Mouse (Mus musculus): ENCODE results near the gene Mul1. TPM values are rescaled to one million over a fixed set of nuclear protein-coding genes. Genes with fewer than 3 reads are reported as not detected.
A peak's percentile ranks its signal among the peaks of the same experiment; 100 is the strongest.

The Mul1 gene
- polyA plus RNA-seq, 1 experiment from 2014 or later, result 23.8 TPM

GRCm38 (mm10) chr4:138447387-138447786 lies 12.9 kb downstream of the Mul1 start:
- Histone ChIP-seq H3K27ac (no peak overlapping the region), H3K9ac (no peak overlapping the region), H3K4me1 (peaks cover 13% of the 10 kb centered on the region), H3K4me2 (no peak overlapping the region), H3K9me3 (replicated peaks) (no peaks in the 10 kb centered on the region), H3K27me3 (peaks cover 14% of the 10 kb centered on the region), H3K36me3 (peaks cover under 1% of the 10 kb centered on the region; the same call in 1 of the 2 replicates), H3K4me3 (replicated peaks) (no peak overlapping the region)
- WGBS, result 0% methylated on average over 8 of the region's 8 CpGs
- ATAC-seq (replicated peaks; ENCODE audit: low FRiP score), result peak; percentile 73

GRCm38 (mm10) chr4:138447827-138448602 lies 13.5 kb downstream of the Mul1 start:
- no peak overlapping the region for H3K9ac ChIP-seq
- WGBS, result 45% methylated on average over 15 of the region's 15 CpGs

DNA sequence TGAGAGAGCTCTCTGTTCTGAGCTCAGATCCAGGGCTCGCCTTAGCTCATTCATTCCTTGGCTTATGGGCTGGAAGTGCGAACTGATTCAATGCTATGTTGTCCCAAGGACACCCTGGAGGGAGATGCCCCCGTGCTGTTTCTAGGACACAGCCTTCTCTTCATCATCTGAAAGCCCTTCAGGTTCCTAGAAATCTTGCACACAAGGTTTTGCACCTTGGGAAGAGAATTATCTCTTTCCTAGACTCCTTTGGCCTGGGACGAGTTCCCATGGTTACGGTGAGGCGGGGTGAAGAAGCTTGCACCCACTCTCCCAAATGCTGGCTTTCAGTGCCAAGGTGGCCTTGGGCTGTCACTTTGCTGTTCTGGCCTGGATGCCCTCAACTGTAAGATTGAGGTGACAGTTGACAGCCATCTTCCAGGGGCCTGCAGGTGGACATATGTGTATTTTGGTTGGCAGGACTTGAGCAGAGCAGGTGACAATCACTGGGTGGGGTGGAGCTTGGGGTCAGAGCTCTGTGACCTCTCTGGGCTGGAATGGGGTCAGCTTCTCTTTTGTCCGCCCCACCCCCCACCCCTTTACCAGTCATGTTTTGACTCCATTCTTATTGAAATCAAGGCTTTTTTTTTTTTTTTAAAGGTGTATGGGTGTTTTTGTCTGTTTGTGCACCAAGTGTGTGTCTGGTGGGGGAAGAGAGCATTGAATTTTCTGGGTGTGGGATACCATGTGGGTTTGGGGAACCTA lies 14.6 kb downstream of the Mul1 start:
- Histone ChIP-seq H3K4me3 (replicated peaks) (no peak overlapping the region), H3K9me3 (replicated peaks) (no peaks in the 10 kb centered on the region), H3K4me2 (no peak overlapping the region), H3K36me3 (no peaks in the 10 kb centered on the region), H3K27ac (no peak overlapping the region), H3K4me1 (peaks cover 29% of the 10 kb centered on the region), H3K27me3 (peaks cover 24% of the 10 kb centered on the region), H3K9ac (no peak overlapping the region)
- no peak for ATAC-seq (replicated peaks; ENCODE audit: low FRiP score)
- 74% methylated on average over 7 of the region's 7 CpGs for WGBS

More at GRCm38 (mm10) chr4:138447827-138448602, 13.5 kb downstream of the Mul1 start:
- H3K27me3 ChIP-seq, result peaks cover 21% of the 10 kb centered on the region
- no peak overlapping the region for H3K27ac ChIP-seq
- no peaks in the 10 kb centered on the region for H3K9me3 ChIP-seq (replicated peaks)
- H3K36me3 ChIP-seq, result no peaks in the 10 kb centered on the region
- no peak overlapping the region for H3K4me2 ChIP-seq
- no peak overlapping the region for H3K4me3 ChIP-seq (replicated peaks)
- H3K4me1 ChIP-seq, result peaks cover 19% of the 10 kb centered on the region
- no peak for ATAC-seq (replicated peaks; ENCODE audit: low FRiP score)

DNA sequence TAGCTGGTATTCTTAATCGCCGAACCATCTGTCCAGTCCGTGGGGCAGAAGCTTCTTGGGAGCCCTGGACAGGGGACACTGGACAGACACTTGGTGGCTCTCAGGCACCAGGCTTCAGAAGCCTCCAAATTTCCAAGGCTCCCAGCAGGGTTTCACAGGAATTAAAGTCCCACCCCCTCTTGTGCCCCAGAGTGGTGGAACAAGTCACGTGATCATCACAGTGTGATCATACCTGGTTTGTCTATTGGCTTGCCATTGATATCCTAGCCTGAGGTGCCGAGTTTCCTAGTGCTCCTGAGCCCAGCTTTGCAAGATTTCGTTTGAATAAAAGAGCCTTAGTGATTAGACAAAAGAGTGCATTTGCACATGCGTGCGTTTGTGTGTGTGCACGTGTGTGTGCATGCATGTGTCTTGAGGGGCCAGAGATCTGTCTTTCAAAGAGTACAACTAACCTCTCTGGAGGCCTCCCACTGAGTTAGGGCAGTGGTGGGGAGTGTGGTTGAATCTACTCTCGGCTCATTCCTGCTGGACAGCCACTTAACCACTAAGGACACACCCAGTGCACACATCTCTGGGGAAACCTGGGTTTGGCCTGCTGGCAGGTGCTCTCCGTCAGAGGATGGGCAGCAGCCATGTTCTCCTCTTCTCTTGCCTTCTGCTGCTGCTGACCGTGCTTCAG lies 15.3 kb downstream of the Mul1 start:
- no peak for ATAC-seq (replicated peaks; ENCODE audit: low FRiP score)
- Histone ChIP-seq H3K27me3 (peaks cover 24% of the 10 kb centered on the region), H3K4me3 (replicated peaks) (no peak overlapping the region), H3K27ac (no peak overlapping the region), H3K36me3 (no peaks in the 10 kb centered on the region), H3K4me1 (peaks cover 29% of the 10 kb centered on the region), H3K9ac (no peak overlapping the region), H3K4me2 (no peak overlapping the region), H3K9me3 (replicated peaks) (no peaks in the 10 kb centered on the region)
- WGBS, result 66% methylated on average over 12 of the region's 12 CpGs

DNA sequence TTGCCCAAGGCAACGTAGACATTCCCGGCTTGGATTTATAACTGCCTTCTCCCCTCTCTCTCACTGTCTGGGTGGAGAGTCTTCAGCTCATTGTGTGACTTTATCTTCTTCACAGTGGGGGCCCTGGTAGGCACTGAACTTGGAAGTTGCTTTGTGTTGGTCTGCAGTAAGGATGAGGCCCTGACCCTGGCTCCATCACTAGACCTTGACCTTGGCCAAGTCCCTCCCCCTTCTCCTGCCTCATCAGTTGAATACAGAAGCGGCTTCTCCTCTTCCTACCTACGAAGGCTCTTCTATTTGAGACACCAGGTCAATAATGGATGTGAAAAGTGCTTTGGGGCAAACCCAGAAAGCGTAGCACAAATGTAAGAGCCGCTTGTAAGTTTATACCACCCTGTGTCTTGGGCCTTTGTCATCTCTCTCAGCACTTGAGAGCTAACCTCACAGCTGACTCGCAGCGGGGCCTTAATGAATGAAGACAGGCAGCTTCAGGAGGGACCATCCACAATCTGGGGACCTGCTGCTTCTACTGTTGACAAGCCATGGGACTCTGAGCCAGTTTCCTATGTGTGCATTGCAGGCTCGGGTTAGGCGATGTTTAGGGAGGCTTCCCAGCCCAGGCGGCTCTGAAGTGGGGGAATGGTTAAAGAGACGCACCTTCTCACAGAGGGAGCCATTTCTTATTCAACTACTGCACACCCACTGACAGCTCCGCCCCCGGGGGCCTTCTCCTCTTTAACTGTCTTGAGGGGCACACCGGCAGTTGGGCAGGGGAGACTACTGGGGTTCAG lies 18.0 kb downstream of the Mul1 start:
- H3K9ac ChIP-seq, result no peak overlapping the region
- no peak overlapping the region for H3K4me2 ChIP-seq
- ATAC-seq (replicated peaks; ENCODE audit: low FRiP score), result no peak
- no peaks in the 10 kb centered on the region for H3K9me3 ChIP-seq (replicated peaks)
- peaks cover 44% of the 10 kb centered on the region for H3K4me1 ChIP-seq
- no peaks in the 10 kb centered on the region for H3K36me3 ChIP-seq
- H3K27ac ChIP-seq, result peak overlapping the region; percentile 97; the same call in 1 of the 2 replicates
- H3K4me3 ChIP-seq (replicated peaks), result no peak overlapping the region
- peaks cover 11% of the 10 kb centered on the region for H3K27me3 ChIP-seq
- 42% methylated on average over 15 of the region's 15 CpGs for WGBS

- Histone ChIP-seq H3K4me2 (peak overlapping the region; percentile 81), H3K27ac (peak overlapping the region; percentile 97), H3K4me3 (replicated peaks) (peak overlapping the region; percentile 97), H3K4me1 (peaks cover 44% of the 10 kb centered on the region), H3K9me3 (replicated peaks) (no peaks in the 10 kb centered on the region), H3K9ac (peak overlapping the region; percentile 98; the same call in 1 of the 2 replicates), H3K27me3 (peaks cover 11% of the 10 kb centered on the region), H3K36me3 (no peaks in the 10 kb centered on the region; the same call in 1 of the 2 replicates)
- WGBS, result 12% methylated on average over 19 of the region's 19 CpGs
- ATAC-seq (replicated peaks; ENCODE audit: low FRiP score), result peak; percentile 34
Observed at GRCm38 (mm10) chr4:138453097-138453752, 18.8 kb downstream of the Mul1 start.

DNA sequence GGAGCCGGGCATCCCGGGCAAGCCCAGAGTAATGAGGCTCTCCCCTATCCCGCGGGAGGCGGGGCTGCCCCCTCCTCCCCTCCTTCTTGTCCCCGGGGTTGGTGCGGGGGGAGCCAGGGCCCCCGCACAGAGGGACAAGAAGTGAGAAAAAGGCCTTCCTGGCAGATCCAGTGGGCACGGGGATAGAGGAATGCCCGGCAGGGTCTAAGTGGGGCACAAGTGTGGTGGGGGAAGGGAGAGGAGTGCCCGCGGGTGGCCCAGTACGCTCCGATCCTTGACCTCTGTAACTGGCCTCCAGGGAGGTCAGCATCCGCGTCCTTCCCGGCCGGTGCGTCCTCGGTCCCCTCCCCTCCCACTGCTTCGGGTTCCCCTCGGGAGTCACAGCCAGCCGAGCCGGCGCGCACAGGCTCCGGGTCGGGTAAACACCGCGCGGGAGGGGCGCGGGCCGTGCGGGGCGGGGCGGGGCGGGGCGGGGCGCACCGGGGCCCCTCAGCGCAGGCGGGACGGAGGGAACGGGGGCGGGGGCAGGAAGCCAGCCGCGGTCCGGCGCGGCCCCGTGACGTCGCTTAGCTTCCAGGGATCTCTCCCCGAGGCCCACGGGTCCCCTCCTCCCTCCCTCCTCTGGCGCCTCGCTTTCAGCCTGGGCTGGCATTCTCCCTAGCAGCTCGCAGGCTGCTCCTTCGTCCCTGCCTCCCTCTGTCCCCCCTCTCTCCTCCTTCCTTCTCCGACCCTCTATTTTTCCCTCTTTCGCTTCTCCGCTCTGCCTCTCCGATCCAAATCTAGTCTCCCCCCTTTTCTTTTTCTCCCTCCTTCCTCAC lies 19.5 kb downstream of the Mul1 start, which contains the start of gene Camk2n1:
Camk2n1 (plus strand) TSS at position 562 of the 818 bp plus-strand sequence.
- ATAC-seq (replicated peaks; ENCODE audit: low FRiP score), result peak; percentile 79
- Histone ChIP-seq H3K9ac (peak within 1 kb of the TSS; percentile 98), H3K4me2 (peak within 1 kb of the TSS; percentile 81), H3K27ac (peak within 1 kb of the TSS; percentile 97), H3K36me3 (peaks cover 2% of the 10 kb centered on the region; the same call in 1 of the 2 replicates), H3K27me3 (peaks cover 11% of the 10 kb centered on the region), H3K9me3 (replicated peaks) (no peaks in the 10 kb centered on the region), H3K4me3 (replicated peaks) (peak within 1 kb of the TSS; percentile 97), H3K4me1 (peaks cover 48% of the 10 kb centered on the region)
- WGBS, result 1% methylated on average over 48 of the region's 64 CpGs

DNA sequence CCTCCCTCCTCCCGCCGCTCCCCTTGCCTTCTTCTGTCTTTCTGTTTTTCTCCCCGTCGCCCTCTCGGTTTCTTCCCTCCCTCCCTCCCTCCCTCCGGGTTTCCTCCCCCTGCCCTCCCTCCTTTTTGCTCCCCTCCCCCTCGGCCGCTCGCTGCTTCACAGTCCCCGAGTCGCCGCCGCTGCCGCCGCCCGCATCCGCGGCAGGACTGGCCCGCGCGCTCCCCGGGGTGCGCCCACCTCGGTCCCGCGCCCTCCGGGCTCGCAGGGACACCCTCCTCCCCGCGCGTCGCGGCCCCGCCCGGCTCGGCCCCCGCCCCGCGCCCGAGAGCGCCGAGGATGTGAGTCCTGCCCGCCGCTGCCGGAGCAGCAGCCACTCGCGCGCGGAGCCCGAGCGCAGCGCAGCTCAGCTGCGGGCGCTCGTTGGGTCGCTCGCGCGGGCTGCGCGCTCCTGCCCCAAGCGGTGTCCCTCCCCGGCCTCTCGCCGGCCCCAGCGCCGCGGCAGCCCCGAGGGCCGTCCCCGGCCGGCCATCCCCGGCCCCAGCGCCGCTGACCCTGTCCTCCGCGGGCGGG lies 20.2 kb downstream of the Mul1 start:
- peak; percentile 43 for ATAC-seq (replicated peaks; ENCODE audit: low FRiP score)
- H3K9me3 ChIP-seq (replicated peaks), result no peaks in the 10 kb centered on the region
- H3K9ac ChIP-seq, result peak overlapping the region; percentile 98
- peaks cover 11% of the 10 kb centered on the region for H3K27me3 ChIP-seq
- H3K4me2 ChIP-seq, result peak overlapping the region; percentile 81
- under 1% methylated on average over 78 of the region's 78 CpGs for WGBS
- H3K4me3 ChIP-seq (replicated peaks), result peak overlapping the region; percentile 97
- peaks cover 55% of the 10 kb centered on the region for H3K4me1 ChIP-seq
- H3K27ac ChIP-seq, result peak overlapping the region; percentile 97
- H3K36me3 ChIP-seq, result peaks cover 7% of the 10 kb centered on the region; the same call in 1 of the 2 replicates

GRCm38 (mm10) chr4:138455141-138455955 lies 20.9 kb downstream of the Mul1 start:
- Histone ChIP-seq H3K36me3 (peaks cover 8% of the 10 kb centered on the region; the same call in 1 of the 2 replicates), H3K27ac (peak overlapping the region; percentile 97), H3K9ac (peak overlapping the region; percentile 98), H3K4me2 (peak overlapping the region; percentile 81), H3K4me3 (replicated peaks) (peak overlapping the region; percentile 97), H3K9me3 (replicated peaks) (no peaks in the 10 kb centered on the region), H3K4me1 (peaks cover 62% of the 10 kb centered on the region), H3K27me3 (peaks cover 11% of the 10 kb centered on the region)
- ATAC-seq (replicated peaks; ENCODE audit: low FRiP score), result peak; percentile 12
- under 1% methylated on average over 58 of the region's 58 CpGs for WGBS
